Mouse (Mus musculus): Measurements from ENCODE around the gene Ccdc36.

- TF ChIP-seq CTCF (IDR thresholded peaks at IDR 0.05; ENCODE audit: extremely low read depth, insufficient read length, insufficient replicate concordance, low read depth, low read length) (no peak), POLR2A (IDR thresholded peaks at IDR 0.05; ENCODE audit: low read depth, low read length) (no peak)
Measured at GRCm38 (mm10) chr9:108381382-108381781, 46.9 kb downstream of the Ccdc36 start.

Data from small intestine, adult 2 months (tissue).